Mouse (Mus musculus): ENCODE data around the gene Hbb-bh1. TPM values are rescaled to one million over a fixed set of nuclear protein-coding genes. Genes with fewer than 3 reads are reported as not detected.
"Not testable (repeated sequence)": the region's sequence is repeated elsewhere in the genome, so short reads cannot be mapped to it uniquely, and the experiment has no call there.

The Hbb-bh1 gene
- 2.1 and 9.1 TPM in 2 replicates for polyA plus RNA-seq (2012; rRNA removed)

- no peak for DNase-seq (ENCODE audit: extremely low spot score in 1 of 2, low spot score in 1 of 2)
These were observed at the start of gene Hbb-bh1 for GRCm38 (mm10) chr7:103843034-103843433. Gene Hbb-bh1, minus strand, starts transcription at chr7:103843164.

- no peak for DNase-seq (ENCODE audit: extremely low spot score in 1 of 2, low spot score in 1 of 2)
These were observed 43.2 kb upstream of the Hbb-bh1 start, which contains the start of gene Olfr66 for GRCm38 (mm10) chr7:103886152-103886551. Gene Olfr66, minus strand, starts transcription at chr7:103886252.

GRCm38 (mm10) chr7:103877093-103877492 is 34.1 kb upstream of the Hbb-bh1 start:
- no peak for DNase-seq (ENCODE audit: extremely low spot score in 1 of 2, low spot score in 1 of 2)

GRCm38 (mm10) chr7:103874451-103874850 is 31.5 kb upstream of the Hbb-bh1 start:
- DNase-seq (ENCODE audit: extremely low spot score in 1 of 2, low spot score in 1 of 2): no peak

- peak in 1 of 2 experiments; percentile 40 for DNase-seq (ENCODE audit: extremely low spot score in 1 of 2, low spot score in 1 of 2)
These were observed 30.1 kb upstream of the Hbb-bh1 start for GRCm38 (mm10) chr7:103873064-103873463.

- no peak for DNase-seq (ENCODE audit: extremely low spot score in 1 of 2, low spot score in 1 of 2)
These were observed 27.7 kb upstream of the Hbb-bh1 start for GRCm38 (mm10) chr7:103870667-103871066.

- no peak for DNase-seq (ENCODE audit: extremely low spot score in 1 of 2, low spot score in 1 of 2)
These were observed 22.8 kb upstream of the Hbb-bh1 start for GRCm38 (mm10) chr7:103865716-103866115.

GRCm38 (mm10) chr7:103861531-103861930 is 18.6 kb upstream of the Hbb-bh1 start:
- no peak for DNase-seq (ENCODE audit: extremely low spot score in 1 of 2, low spot score in 1 of 2)

- DNase-seq (ENCODE audit: extremely low spot score in 1 of 2, low spot score in 1 of 2): peak in 1 of 2 experiments; percentile 6
These were observed 17.9 kb upstream of the Hbb-bh1 start for GRCm38 (mm10) chr7:103860855-103861254.

- DNase-seq (ENCODE audit: extremely low spot score in 1 of 2, low spot score in 1 of 2): no peak
These were observed 16.1 kb upstream of the Hbb-bh1 start for GRCm38 (mm10) chr7:103859076-103859475.

- DNase-seq (ENCODE audit: extremely low spot score in 1 of 2, low spot score in 1 of 2): no peak
These were observed 11.7 kb upstream of the Hbb-bh1 start for GRCm38 (mm10) chr7:103854669-103855068.

GRCm38 (mm10) chr7:103853090-103853489 is 10.1 kb upstream of the Hbb-bh1 start, which contains the start of gene Hbb-y:
Gene Hbb-y, minus strand, starts transcription at chr7:103853216.
- no peak for DNase-seq (ENCODE audit: extremely low spot score in 1 of 2, low spot score in 1 of 2)

- no peak for DNase-seq (ENCODE audit: extremely low spot score in 1 of 2, low spot score in 1 of 2)
These were observed 1.8 kb upstream of the Hbb-bh1 start for GRCm38 (mm10) chr7:103844525-103845325.

- DNase-seq (ENCODE audit: extremely low spot score in 1 of 2, low spot score in 1 of 2): no peak
These were observed 2.7 kb downstream of the Hbb-bh1 start, which contains the start of gene Hbb-bh2 for GRCm38 (mm10) chr7:103840268-103840667. Gene Hbb-bh2, minus strand, starts transcription at chr7:103840520.

GRCm38 (mm10) chr7:103827808-103828207 is 15.2 kb downstream of the Hbb-bh1 start, which contains the start of gene Hbb-bs:
Gene Hbb-bs, minus strand, starts transcription at chr7:103828096.
- DNase-seq (ENCODE audit: extremely low spot score in 1 of 2, low spot score in 1 of 2): no peak

GRCm38 (mm10) chr7:103827139-103827538 is 15.8 kb downstream of the Hbb-bh1 start:
- DNase-seq (ENCODE audit: extremely low spot score in 1 of 2, low spot score in 1 of 2): not testable (repeated sequence)

- DNase-seq (ENCODE audit: extremely low spot score in 1 of 2, low spot score in 1 of 2): no peak
These were observed 16.6 kb downstream of the Hbb-bh1 start for GRCm38 (mm10) chr7:103826255-103826887.

GRCm38 (mm10) chr7:103825536-103826254 is 17.3 kb downstream of the Hbb-bh1 start:
- DNase-seq (ENCODE audit: extremely low spot score in 1 of 2, low spot score in 1 of 2): no peak

GRCm38 (mm10) chr7:103824597-103824996 is 18.4 kb downstream of the Hbb-bh1 start:
- DNase-seq (ENCODE audit: extremely low spot score in 1 of 2, low spot score in 1 of 2): no peak

- DNase-seq (ENCODE audit: extremely low spot score in 1 of 2, low spot score in 1 of 2): not testable (repeated sequence)
These were observed 27.9 kb downstream of the Hbb-bh1 start for GRCm38 (mm10) chr7:103815085-103815484.

GRCm38 (mm10) chr7:103813766-103814165 is 29.2 kb downstream of the Hbb-bh1 start, which contains the start of gene Hbb-bt:
Gene Hbb-bt, minus strand, starts transcription at chr7:103813996.
- no peak for DNase-seq (ENCODE audit: extremely low spot score in 1 of 2, low spot score in 1 of 2)
